Mouse (Mus musculus): ENCODE measurements at regions not wholly inside any gene's neighbourhood (a gene's known extent, or its start where the extent isn't known, plus 50 kb on each side); places are given as distances from the start of the nearest gene placed in this dataset.

DNA sequence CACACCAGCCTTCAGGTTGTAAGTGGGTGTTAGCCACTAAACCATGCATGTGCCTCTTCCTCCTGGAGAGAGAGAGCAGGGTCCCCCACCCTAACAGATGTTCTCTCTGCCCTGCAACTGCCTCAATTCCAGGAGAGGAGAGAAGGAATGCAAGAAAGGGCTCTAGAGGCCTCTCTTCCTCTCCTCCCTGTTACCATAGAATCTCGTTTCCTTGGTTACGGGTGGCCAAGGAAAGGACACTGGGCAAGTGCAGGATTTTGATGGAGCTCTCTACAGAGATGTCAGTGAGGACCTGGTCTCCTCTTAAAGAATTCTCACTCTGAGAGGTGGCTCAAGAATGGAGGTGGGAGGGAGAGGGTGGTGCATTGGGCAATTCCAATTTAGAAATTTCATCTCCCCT is 275.4 kb upstream of the N4bp1 start:
- Histone ChIP-seq H3K9ac (replicated peaks) (no peak overlapping the region), H3K36me3 (replicated peaks; ENCODE audit: insufficient read depth, low read length) (no peaks in the 10 kb centered on the region), H3K9me3 (ENCODE audit: low read length) (no peaks in the 10 kb centered on the region), H3K4me2 (ENCODE audit: low read depth, low read length) (no peak overlapping the region), H3K27ac (ENCODE audit: low read depth) (no peak overlapping the region), H3K4me1 (ENCODE audit: insufficient read depth) (no peaks in the 10 kb centered on the region), H3K4me3 (ENCODE audit: low read depth, low read length) (no peak overlapping the region), H3K27me3 (ENCODE audit: insufficient read depth, low read length) (no peaks in the 10 kb centered on the region)
- WGBS (ENCODE audit: insufficient replicate concordance): 70% methylated on average over 2 of the region's 2 CpGs
- no peak for TF ChIP-seq EP300 (IDR thresholded peaks at IDR 0.05; ENCODE audit: low read depth)
- TF ChIP-seq CTCF (IDR thresholded peaks at IDR 0.05; ENCODE audit: low read depth): no peak
- no peak for DNase-seq
- no peak for ATAC-seq

DNA sequence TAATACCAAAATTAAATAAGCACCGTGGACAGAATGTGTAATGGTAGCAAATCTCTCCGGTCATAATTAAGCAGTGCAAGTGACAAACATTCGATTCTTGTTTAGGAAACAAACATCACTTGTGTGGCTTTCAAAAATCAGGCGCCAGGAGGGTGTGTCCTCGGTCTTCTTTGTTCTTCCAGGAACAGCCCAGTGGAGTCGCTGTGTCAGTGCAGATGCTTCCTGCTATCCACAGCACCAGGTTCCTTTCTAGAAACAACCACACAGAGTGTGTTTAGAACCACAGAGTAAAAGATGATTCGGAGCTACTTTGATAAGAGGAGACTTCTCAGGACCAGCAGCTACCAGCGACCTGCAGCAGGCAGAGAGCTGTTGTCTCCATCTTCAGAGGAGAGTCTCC is 273.3 kb upstream of the N4bp1 start:
- H3K9ac ChIP-seq (replicated peaks): no peak overlapping the region
- ATAC-seq (no peak), DNase-seq (no peak)
- no peaks in the 10 kb centered on the region for H3K4me1 ChIP-seq (ENCODE audit: insufficient read depth)
- H3K4me2 ChIP-seq (ENCODE audit: low read depth, low read length): no peak overlapping the region
- 43% methylated on average over 8 of the region's 8 CpGs for WGBS (ENCODE audit: insufficient replicate concordance)
- H3K9me3 ChIP-seq (ENCODE audit: low read length): no peaks in the 10 kb centered on the region
- no peak overlapping the region for H3K27ac ChIP-seq (ENCODE audit: low read depth)
- TF ChIP-seq CTCF (IDR thresholded peaks at IDR 0.05; ENCODE audit: low read depth): no peak
- TF ChIP-seq EP300 (IDR thresholded peaks at IDR 0.05; ENCODE audit: low read depth): no peak
- H3K36me3 ChIP-seq (replicated peaks; ENCODE audit: insufficient read depth, low read length): no peaks in the 10 kb centered on the region
- H3K4me3 ChIP-seq (ENCODE audit: low read depth, low read length): no peak overlapping the region
- no peaks in the 10 kb centered on the region for H3K27me3 ChIP-seq (ENCODE audit: insufficient read depth, low read length)

DNA sequence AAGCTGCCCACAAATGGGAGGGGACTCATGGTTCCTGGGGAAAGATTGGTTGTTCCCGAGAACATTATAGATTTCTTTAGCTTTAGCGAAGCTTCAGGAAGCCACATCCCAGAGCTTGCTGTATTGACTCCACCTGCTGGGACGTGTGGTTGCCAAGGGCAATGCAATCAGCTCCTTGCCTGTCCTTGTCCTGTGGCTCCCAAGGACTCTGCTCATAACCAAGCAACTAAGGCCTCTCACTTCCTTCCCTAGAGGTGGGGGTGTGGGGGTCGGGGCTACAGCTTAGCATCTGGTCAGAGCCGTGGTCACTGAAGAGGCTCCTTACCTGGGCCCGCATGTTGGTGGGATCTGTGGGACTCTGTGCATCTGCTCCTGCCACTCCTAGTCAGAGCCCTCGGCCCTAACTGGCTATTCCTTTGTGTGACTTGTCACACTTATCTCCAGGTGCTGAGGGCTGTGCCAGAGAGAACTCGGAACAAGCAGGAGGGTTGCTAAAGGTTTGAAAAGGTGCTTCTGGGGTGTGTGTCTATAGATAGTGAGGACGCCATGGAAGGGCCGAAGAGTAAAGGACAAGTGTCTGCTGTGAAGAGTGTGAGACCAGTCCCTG is 270.9 kb upstream of the N4bp1 start:
- Histone ChIP-seq H3K4me2 (ENCODE audit: low read depth, low read length) (no peak overlapping the region), H3K9ac (replicated peaks) (no peak overlapping the region), H3K36me3 (replicated peaks; ENCODE audit: insufficient read depth, low read length) (no peaks in the 10 kb centered on the region), H3K4me1 (ENCODE audit: insufficient read depth) (no peaks in the 10 kb centered on the region), H3K9me3 (ENCODE audit: low read length) (no peaks in the 10 kb centered on the region), H3K27ac (ENCODE audit: low read depth) (no peak overlapping the region), H3K4me3 (ENCODE audit: low read depth, low read length) (no peak overlapping the region), H3K27me3 (ENCODE audit: insufficient read depth, low read length) (no peaks in the 10 kb centered on the region)
- TF ChIP-seq CTCF (IDR thresholded peaks at IDR 0.05; ENCODE audit: low read depth) (no peak), EP300 (IDR thresholded peaks at IDR 0.05; ENCODE audit: low read depth) (no peak)
- WGBS (ENCODE audit: insufficient replicate concordance): 61% methylated on average over 10 of the region's 10 CpGs
- no peak for DNase-seq
- no peak for ATAC-seq

DNA sequence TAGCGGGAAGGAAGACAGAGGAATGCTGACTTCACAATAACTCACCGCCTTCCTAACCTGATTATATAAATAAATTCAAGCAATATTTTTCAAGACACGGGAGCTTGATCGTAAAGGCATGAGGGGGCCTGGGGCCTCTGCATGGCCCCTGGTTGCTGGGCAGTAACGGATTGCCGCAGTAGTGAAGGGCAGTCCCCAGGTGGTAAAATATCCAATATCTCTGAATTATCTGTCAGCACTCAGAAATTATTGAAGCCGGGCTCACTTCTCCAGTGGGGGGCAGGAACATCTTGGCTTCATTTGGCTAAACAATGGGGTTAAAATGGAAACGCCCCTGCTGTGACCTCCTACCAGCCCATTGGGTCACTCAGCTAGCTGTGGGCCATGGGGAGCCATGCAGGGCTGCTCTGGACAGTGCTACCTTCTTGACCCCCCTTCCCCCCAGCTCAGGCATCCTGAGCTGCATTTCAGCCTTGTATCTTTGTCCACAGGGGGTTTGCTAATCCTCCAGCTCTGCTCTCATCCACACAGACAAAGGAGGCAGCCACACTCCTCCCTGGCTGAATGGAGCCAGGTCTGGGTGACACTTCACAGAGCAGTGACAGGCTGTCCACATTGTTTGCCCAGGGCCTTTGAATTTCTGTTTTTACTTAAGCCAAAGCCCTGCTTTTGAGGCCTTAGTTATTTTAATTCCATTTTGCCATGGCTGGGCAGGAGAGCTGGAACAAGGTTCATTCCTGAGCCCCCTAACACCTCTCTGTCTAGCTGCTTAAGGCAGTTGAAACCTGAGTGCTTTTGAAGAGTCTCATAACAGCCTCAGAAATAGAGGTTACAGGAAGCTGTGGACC is 267.2 kb upstream of the N4bp1 start:
- Histone ChIP-seq H3K9ac (replicated peaks) (no peak overlapping the region), H3K4me2 (ENCODE audit: low read depth, low read length) (no peak overlapping the region), H3K36me3 (replicated peaks; ENCODE audit: insufficient read depth, low read length) (no peaks in the 10 kb centered on the region), H3K4me1 (ENCODE audit: insufficient read depth) (no peaks in the 10 kb centered on the region), H3K9me3 (ENCODE audit: low read length) (no peaks in the 10 kb centered on the region), H3K4me3 (ENCODE audit: low read depth, low read length) (no peak overlapping the region), H3K27ac (ENCODE audit: low read depth) (no peak overlapping the region), H3K27me3 (ENCODE audit: insufficient read depth, low read length) (no peaks in the 10 kb centered on the region)
- DNase-seq (no peak), ATAC-seq (no peak)
- TF ChIP-seq CTCF (IDR thresholded peaks at IDR 0.05; ENCODE audit: low read depth) (no peak), EP300 (IDR thresholded peaks at IDR 0.05; ENCODE audit: low read depth) (no peak)
- 62% methylated on average over 8 of the region's 8 CpGs for WGBS (ENCODE audit: insufficient replicate concordance)

DNA sequence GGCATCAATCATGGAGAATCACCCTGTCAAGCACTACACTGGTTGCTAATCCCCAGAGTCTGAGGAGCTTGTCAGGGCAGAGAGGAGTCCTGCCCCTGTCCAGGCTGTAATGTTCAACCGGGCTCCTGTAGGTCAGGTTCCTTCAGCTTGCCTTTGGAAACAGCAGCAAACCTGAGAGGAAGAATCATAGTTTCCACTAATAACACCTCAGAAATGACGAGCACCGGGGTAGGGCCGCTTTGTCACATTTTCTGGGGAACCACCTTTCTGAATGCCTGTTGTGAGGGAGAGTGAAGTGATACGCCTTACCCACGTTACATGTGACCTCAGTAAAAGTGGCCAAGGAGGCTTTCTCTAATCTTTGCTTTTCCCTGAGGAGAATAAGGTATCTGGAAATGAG is 263.8 kb upstream of the N4bp1 start:
- Histone ChIP-seq H3K27ac (ENCODE audit: low read depth) (no peak overlapping the region), H3K4me2 (ENCODE audit: low read depth, low read length) (no peak overlapping the region), H3K9ac (replicated peaks) (no peak overlapping the region), H3K9me3 (ENCODE audit: low read length) (no peaks in the 10 kb centered on the region), H3K27me3 (ENCODE audit: insufficient read depth, low read length) (no peaks in the 10 kb centered on the region), H3K4me1 (ENCODE audit: insufficient read depth) (no peaks in the 10 kb centered on the region), H3K4me3 (ENCODE audit: low read depth, low read length) (no peak overlapping the region), H3K36me3 (replicated peaks; ENCODE audit: insufficient read depth, low read length) (no peaks in the 10 kb centered on the region)
- ATAC-seq (no peak), DNase-seq (no peak)
- 77% methylated on average over 6 of the region's 6 CpGs for WGBS (ENCODE audit: insufficient replicate concordance)
- TF ChIP-seq CTCF (IDR thresholded peaks at IDR 0.05; ENCODE audit: low read depth): no peak
- TF ChIP-seq EP300 (IDR thresholded peaks at IDR 0.05; ENCODE audit: low read depth): no peak

DNA sequence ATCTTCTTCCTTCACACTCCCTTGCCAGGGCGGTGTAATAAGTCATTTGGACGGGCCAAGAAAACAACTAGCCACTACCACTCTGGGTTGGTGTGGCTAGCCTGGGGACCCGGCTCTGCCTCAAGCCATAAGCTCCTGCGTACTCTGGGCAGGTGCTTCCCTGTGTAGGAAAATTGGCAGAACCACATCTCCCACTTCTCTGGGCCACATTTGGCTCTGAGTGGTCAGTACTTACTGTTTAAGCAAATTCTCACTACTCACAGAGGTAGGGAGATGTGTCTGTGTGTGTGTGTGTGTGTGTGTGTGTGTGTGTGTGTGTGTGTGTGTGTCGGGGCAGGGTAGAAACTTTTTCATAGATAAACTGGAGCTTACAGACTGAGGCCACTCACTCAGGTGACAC is 262.6 kb upstream of the N4bp1 start:
- Histone ChIP-seq H3K4me1 (ENCODE audit: insufficient read depth) (no peaks in the 10 kb centered on the region), H3K9ac (replicated peaks) (no peak overlapping the region), H3K27ac (ENCODE audit: low read depth) (no peak overlapping the region), H3K4me2 (ENCODE audit: low read depth, low read length) (no peak overlapping the region), H3K36me3 (replicated peaks; ENCODE audit: insufficient read depth, low read length) (no peaks in the 10 kb centered on the region), H3K4me3 (ENCODE audit: low read depth, low read length) (no peak overlapping the region), H3K9me3 (ENCODE audit: low read length) (no peaks in the 10 kb centered on the region), H3K27me3 (ENCODE audit: insufficient read depth, low read length) (no peaks in the 10 kb centered on the region)
- ATAC-seq (no peak), DNase-seq (no peak)
- TF ChIP-seq EP300 (IDR thresholded peaks at IDR 0.05; ENCODE audit: low read depth) (no peak), CTCF (IDR thresholded peaks at IDR 0.05; ENCODE audit: low read depth) (no peak)
- 67% methylated on average over 5 of the region's 5 CpGs for WGBS (ENCODE audit: insufficient replicate concordance)
